Mouse (Mus musculus) liver, postnatal 0 days (tissue): ENCODE data around the gene Msi1. TPM values are rescaled to one million over a fixed set of nuclear protein-coding genes. Genes with fewer than 3 reads are reported as not detected.
A peak's percentile ranks its signal among the peaks of the same experiment; 100 is the strongest.

Source experiments
- ATAC-seq: fragments of 200-750 bp; cut with Nextera tagmentation; 2 replicates; pipeline ENCODE4 v1.8.0; 2017; ENCODE audit warnings: mild to moderate bottlenecking, moderate library complexity
- DNase-seq: peaks from one replicate; pipeline ENCODE4 v3.0.0-alpha.2; 2016
- H3K27ac ChIP-seq: fragments of 300-500 bp; sonication (generic); 2 replicates; pipeline ENCODE4 v1.5.1; 2014; ENCODE audit warnings: antibody characterized with exemption, moderate library complexity, mild to moderate bottlenecking, low read depth
- H3K27me3 ChIP-seq: fragments of 300-500 bp; sonication (generic); 2 replicates; pipeline ENCODE4 v1.6.1; 2014; ENCODE audit warnings: low read length, control low read depth, mixed read lengths; ENCODE audit not compliant: insufficient read depth
- H3K36me3 ChIP-seq: fragments of 300-500 bp; sonication (generic); replicated peaks from 2 replicates; pipeline ENCODE4 v1.6.1; 2014; ENCODE audit warnings: mild to moderate bottlenecking, control low read depth, low read length, moderate library complexity, mixed read lengths; ENCODE audit not compliant: insufficient read depth
- H3K4me1 ChIP-seq: fragments of 300-500 bp; sonication (generic); 2 replicates; pipeline ENCODE4 v1.6.1; 2014; ENCODE audit warnings: antibody characterized with exemption, mild to moderate bottlenecking, control low read depth; ENCODE audit not compliant: insufficient read depth
- H3K4me2 ChIP-seq: fragments of 300-500 bp; sonication (generic); 2 replicates; pipeline ENCODE4 v1.6.1; 2014; ENCODE audit warnings: low read depth, mild to moderate bottlenecking, low read length, moderate library complexity, mixed read lengths
- H3K4me3 ChIP-seq: fragments of 300-500 bp; sonication (generic); 2 replicates; pipeline ENCODE4 v1.5.1; 2014; ENCODE audit warnings: low read depth, low read length
- H3K9ac ChIP-seq: fragments of 300-500 bp; sonication (generic); replicated peaks from 2 replicates; pipeline ENCODE4 v1.6.1; 2014; ENCODE audit warnings: mild to moderate bottlenecking, moderate library complexity
- H3K9me3 ChIP-seq: fragments of 300-500 bp; sonication (generic); 2 replicates; pipeline ENCODE4 v1.6.1; 2016; ENCODE audit warnings: mild to moderate bottlenecking, control low read depth, low read length, mixed read lengths
- CTCF ChIP-seq: sonication (generic); IDR thresholded peaks from 2 replicates; pipeline ENCODE4 v1.5.1; 2016; ENCODE audit warnings: antibody characterized with exemption, low read depth
- EP300 ChIP-seq: IDR thresholded peaks from 2 replicates; pipeline ENCODE4 v1.6.1; 2016; ENCODE audit warnings: antibody characterized with exemption, low read depth, mild to moderate bottlenecking
- WGBS: fragments of 180-500 bp; shearing (Covaris S2); extraction: QIAGEN DNeasy Blood & Tissue Kit; methylation state at CpG from one replicate; pipeline ENCODE4 v1.1.7; 2014; ENCODE audit not compliant: insufficient replicate concordance; 5-methylcytosine and 5-hydroxymethylcytosine counted together
- polyA plus RNA-seq: library from polyadenylated mRNA; unstranded; fragments of >200 nt; fragmentation: Nextera tagmentation; extraction: Ambion mirVana; gene quantifications from 2 replicates; pipeline ENCODE4 v1.2.1, GENCODE M21; 2015

The Msi1 gene
- polyA plus RNA-seq, 1 experiment from 2014 or later: 0.15 TPM

DNA sequence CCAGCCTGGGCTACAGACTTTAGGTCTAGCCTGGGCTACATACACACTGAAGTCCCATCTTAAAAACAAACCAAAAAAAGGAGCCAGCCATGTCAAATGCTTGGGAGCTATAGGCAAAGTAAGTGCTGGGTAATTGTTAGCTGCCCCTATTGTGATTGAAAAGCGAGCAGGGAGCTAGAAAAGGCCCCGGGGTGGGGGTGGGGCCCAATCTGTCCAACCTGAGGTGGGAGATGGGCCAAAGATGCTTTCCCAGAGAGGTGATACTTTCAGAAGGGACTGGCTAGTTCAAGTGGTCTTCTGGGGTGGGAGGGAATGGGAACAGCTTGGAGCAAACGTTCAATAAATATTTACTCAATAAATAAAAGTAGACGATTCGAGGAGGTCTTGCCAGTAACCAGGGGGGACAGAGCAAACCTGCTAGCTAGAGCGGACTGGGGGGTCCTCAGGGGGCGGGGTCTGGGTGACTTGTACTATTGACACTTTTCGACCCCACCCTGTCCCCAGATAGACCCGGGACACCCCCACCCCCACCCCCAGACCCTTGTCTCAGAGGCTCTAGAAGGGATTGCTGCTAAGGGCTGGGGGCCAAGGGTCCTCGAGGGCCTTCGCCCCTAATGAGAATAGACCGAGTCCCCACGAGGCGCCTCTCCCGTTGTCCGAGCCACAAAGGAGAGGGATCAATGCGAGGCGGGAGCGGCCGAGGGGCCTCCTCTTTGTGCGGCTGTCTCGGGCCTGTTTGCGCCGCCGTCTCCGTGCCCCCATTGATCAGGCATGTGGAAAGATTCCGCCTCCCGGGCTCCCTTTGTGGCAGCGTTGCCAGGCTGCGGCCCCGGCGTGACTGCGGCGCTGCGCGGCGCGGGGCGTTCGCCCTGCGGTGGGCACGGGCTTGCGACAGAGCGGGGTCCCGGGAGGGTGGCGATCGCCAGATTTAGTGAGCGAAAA is 31.3 kb upstream of the Msi1 start:
- H3K4me3 ChIP-seq: peak overlapping the region; percentile 22
- H3K9me3 ChIP-seq: no peaks in the 10 kb centered on the region
- TF ChIP-seq EP300: no peak
- no peak for TF ChIP-seq CTCF
- no peak overlapping the region for H3K27ac ChIP-seq
- 5% methylated on average over 48 of the region's 48 CpGs for WGBS
- no peak for ATAC-seq
- H3K27me3 ChIP-seq: peaks cover 37% of the 10 kb centered on the region
- no peak for DNase-seq
- no peaks in the 10 kb centered on the region for H3K36me3 ChIP-seq
- H3K9ac ChIP-seq: no peak overlapping the region
- no peaks in the 10 kb centered on the region for H3K4me1 ChIP-seq
- H3K4me2 ChIP-seq: peak overlapping the region; percentile 61

DNA sequence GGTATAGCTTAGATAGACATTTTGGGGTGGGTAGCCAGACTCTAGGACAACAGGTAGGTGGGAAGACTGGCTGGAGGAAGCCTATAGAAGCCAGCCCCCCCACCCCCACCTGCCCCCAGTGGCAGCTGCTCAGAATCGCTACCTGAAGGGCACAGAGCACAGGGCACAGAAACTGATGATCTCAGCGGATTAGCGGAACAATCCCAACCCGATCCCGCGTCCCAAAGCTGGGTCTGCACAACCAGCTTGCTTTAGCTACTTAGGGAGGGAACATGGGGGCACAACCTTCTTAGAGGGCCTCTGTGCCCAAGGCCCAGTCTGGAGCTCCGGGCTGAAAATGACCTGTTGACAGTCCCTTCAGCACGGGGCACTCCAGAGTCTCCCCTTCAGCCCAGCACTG is 27.3 kb upstream of the Msi1 start:
- WGBS: 84% methylated on average over 8 of the region's 8 CpGs
- Histone ChIP-seq H3K36me3 (no peaks in the 10 kb centered on the region), H3K9me3 (no peaks in the 10 kb centered on the region), H3K27me3 (peaks cover 41% of the 10 kb centered on the region), H3K4me3 (no peak overlapping the region), H3K4me1 (no peaks in the 10 kb centered on the region), H3K9ac (no peak overlapping the region), H3K4me2 (no peak overlapping the region), H3K27ac (no peak overlapping the region)
- ATAC-seq: no peak
- DNase-seq: no peak
- TF ChIP-seq EP300 (no peak), CTCF (no peak)

DNA sequence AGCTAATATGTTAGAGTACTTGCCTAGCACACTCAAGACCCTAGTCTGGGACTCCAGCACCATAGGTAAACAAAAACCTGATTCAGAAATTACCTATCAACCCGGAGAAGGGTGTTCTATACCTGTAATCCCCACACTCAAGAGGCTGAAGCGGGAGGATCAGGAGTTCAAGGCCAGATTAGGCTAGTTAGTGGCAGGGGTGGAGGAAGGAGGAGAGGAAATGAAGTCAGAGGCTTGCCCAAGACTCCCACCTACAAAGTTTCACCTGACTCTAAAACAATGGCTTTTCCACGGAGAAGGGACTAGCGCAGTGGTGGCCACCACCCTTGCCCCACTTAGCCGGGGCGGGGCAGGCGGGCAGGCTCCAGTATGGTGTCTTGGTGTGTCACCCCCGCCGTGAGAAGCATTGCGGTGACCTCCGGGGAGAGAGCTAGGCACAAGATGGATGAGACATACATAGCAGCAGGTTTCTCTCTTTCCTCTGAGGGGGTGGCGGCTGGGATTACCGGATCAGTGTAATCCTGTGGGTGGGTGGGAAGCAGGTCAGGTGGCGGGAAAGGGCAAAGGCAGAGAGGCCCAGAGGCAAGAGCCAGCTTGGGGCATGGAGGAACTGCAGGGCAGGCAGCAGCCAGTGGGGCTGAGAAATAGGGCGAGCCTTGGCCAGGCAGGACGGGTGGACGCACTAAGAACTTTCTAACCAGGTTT is 25.8 kb upstream of the Msi1 start:
- Histone ChIP-seq H3K4me2 (peak overlapping the region; percentile 36; the same call in 1 of the 2 replicates), H3K27me3 (peaks cover 28% of the 10 kb centered on the region), H3K9ac (no peak overlapping the region), H3K27ac (no peak overlapping the region), H3K4me3 (no peak overlapping the region), H3K4me1 (no peaks in the 10 kb centered on the region), H3K9me3 (no peaks in the 10 kb centered on the region), H3K36me3 (no peaks in the 10 kb centered on the region)
- ATAC-seq: no peak
- WGBS: 32% methylated on average over 16 of the region's 17 CpGs
- no peak for TF ChIP-seq EP300
- TF ChIP-seq CTCF: no peak
- DNase-seq: no peak

DNA sequence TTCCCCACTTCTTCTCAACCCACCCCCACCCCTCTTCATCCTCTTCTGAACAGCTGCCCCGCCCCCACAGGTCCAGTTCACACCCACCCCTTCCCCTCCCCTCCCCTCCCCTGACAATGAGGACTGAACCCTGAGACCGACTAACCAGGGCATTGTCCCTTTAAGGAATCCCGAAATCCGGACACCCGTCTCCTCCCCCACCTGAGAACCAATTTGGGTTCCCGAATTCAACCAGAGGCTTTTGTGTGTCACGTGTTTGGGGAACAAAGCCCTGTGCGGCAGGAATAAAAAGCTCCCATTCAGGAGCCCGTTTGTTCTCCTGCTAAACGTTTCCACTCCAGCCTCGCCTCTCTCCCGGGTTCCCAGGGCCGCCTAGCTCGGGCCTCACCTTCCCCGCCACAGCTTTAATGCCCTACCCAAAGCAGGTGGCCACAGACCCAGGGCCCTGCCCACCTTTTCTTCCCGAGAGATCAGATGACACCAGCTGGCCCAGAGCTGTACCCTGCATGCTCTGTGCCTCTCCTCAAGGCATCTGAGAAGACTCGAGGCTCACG is 25.1 kb upstream of the Msi1 start:
- Histone ChIP-seq H3K4me1 (no peaks in the 10 kb centered on the region), H3K4me2 (peak overlapping the region; percentile 36), H3K4me3 (no peak overlapping the region), H3K27me3 (peaks cover 28% of the 10 kb centered on the region), H3K9me3 (no peaks in the 10 kb centered on the region), H3K27ac (no peak overlapping the region), H3K36me3 (no peaks in the 10 kb centered on the region), H3K9ac (no peak overlapping the region)
- WGBS: 9% methylated on average over 18 of the region's 18 CpGs
- ATAC-seq (no peak), DNase-seq (no peak)
- TF ChIP-seq CTCF: no peak
- no peak for TF ChIP-seq EP300

DNA sequence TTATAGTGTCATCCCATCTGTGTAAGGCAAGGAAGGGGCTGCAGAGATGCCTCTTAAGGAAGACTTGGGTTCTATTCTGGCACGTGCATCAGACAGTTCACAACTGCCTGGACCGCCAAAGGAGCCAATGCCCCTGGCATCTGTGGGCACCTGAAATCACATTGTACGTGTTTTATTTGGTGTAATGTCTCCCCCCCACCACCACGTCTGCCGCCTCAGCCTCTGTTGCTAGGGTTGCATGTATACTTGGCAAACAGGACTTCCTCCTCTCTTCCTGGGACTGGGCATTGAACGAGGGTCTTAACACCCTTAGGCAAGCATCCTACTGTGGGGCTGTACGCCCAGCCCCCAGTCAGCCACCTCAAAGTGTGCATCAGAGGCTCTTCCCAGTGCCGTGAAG is 24.2 kb upstream of the Msi1 start:
- H3K27me3 ChIP-seq: peaks cover 28% of the 10 kb centered on the region
- H3K4me2 ChIP-seq: no peak overlapping the region
- no peaks in the 10 kb centered on the region for H3K4me1 ChIP-seq
- TF ChIP-seq EP300: no peak
- no peak for TF ChIP-seq CTCF
- H3K27ac ChIP-seq: no peak overlapping the region
- no peaks in the 10 kb centered on the region for H3K36me3 ChIP-seq
- DNase-seq (no peak), ATAC-seq (no peak)
- no peaks in the 10 kb centered on the region for H3K9me3 ChIP-seq
- H3K4me3 ChIP-seq: no peak overlapping the region
- WGBS: 65% methylated on average over 8 of the region's 8 CpGs
- H3K9ac ChIP-seq: no peak overlapping the region

DNA sequence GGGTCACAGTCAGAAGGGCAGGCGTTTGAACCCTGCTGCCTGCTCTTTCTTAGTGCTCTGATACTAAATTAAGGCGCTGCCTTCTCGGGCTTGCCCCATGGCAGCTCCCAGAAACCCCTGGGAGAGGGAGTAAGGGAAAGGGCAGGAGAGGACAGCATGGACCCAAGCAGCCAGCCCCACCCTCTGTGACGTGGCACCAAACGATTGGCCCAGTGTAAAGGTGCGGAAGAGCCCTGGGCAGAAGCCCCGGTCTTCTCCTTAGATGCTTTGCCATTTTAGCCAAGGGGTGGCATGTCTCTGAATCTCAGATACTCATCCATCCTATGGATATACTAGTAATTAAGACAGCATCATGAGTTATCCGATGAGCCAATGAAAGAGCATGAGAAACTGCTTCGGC is 21.3 kb upstream of the Msi1 start:
- no peak for DNase-seq
- Histone ChIP-seq H3K4me1 (no peaks in the 10 kb centered on the region), H3K27ac (no peak overlapping the region), H3K9me3 (no peaks in the 10 kb centered on the region), H3K9ac (no peak overlapping the region), H3K36me3 (no peaks in the 10 kb centered on the region), H3K4me3 (no peak overlapping the region), H3K27me3 (peaks cover 20% of the 10 kb centered on the region), H3K4me2 (no peak overlapping the region)
- TF ChIP-seq EP300 (no peak), CTCF (no peak)
- 29% methylated on average over 9 of the region's 9 CpGs for WGBS
- no peak for ATAC-seq
